13 mouse cellular contexts compared by ENCODE assay signal in genomic region chr10:83099669-83100068, GRCm38 (mm10).
A peak's percentile ranks its signal among the peaks of the same experiment; 100 is the strongest.
DNase-seq lines count a peak whose midpoint lies in the region; ATAC-seq and TF ChIP-seq lines count a peak whose summit lies in the region.
"Had no signal": no experiment of that assay in that cellular context is flagged by ENCODE, and none has a peak within 500 bp of the region (broad histone marks: within the 10 kb centered on the region; RNA-seq: fewer than 3 reads in every experiment).

No protein-coding gene starts in this region.

- no peak overlapping the region for H3K4me3 ChIP-seq in layer of hippocampus, adult 2 months
- H3K4me3 ChIP-seq in intestine, postnatal 0 days (ENCODE audit: low read depth, low read length), result no peak overlapping the region
- H3K4me3 ChIP-seq: liver, embryonic 15.5 days had no signal

- no peaks in the 10 kb centered on the region for H3K36me3 ChIP-seq in intestine, postnatal 0 days (ENCODE audit: control insufficient read depth, insufficient read depth)
- H3K36me3 ChIP-seq: liver, embryonic 15.5 days had no signal

- no peaks in the 10 kb centered on the region for H3K4me1 ChIP-seq in intestine, postnatal 0 days (replicated peaks; ENCODE audit: control insufficient read depth, insufficient read depth, low read length)

- no peak overlapping the region for H3K27ac ChIP-seq in layer of hippocampus, adult 2 months
- no peak overlapping the region for H3K27ac ChIP-seq in intestine, postnatal 0 days (ENCODE audit: low read depth, low read length)
- H3K27ac ChIP-seq: liver, embryonic 15.5 days had no signal

- H3K27me3 ChIP-seq in intestine, postnatal 0 days (replicated peaks; ENCODE audit: control insufficient read depth, insufficient read depth, low read length), result no peaks in the 10 kb centered on the region
- H3K27me3 ChIP-seq: liver, embryonic 15.5 days had no signal

- ATAC-seq in intestine, postnatal 0 days, result no peak
- no peak for ATAC-seq in activated CD4-positive, CD25-positive, alpha-beta regulatory T cell, adult 4 months

- peak; percentile 63 for TF ChIP-seq CTCF in layer of hippocampus, adult 2 months (conservative IDR thresholded peaks at IDR 0.05)
- peak; percentile 62 for TF ChIP-seq CTCF in intestine, postnatal 0 days (IDR thresholded peaks at IDR 0.05; ENCODE audit: low read depth)

- H3K9me3 ChIP-seq in intestine, postnatal 0 days (ENCODE audit: control insufficient read depth), result no peaks in the 10 kb centered on the region
- H3K9me3 ChIP-seq: liver, embryonic 15.5 days had no signal

- H3K9ac ChIP-seq in intestine, postnatal 0 days (ENCODE audit: low read depth, low read length), result no peak overlapping the region
- H3K9ac ChIP-seq: liver, embryonic 15.5 days had no signal

- H3K4me2 ChIP-seq in intestine, postnatal 0 days (replicated peaks; ENCODE audit: low read depth), result no peak overlapping the region
- H3K4me2 ChIP-seq: liver, embryonic 15.5 days had no signal

- DNase-seq in embryo, embryonic 10 days (ENCODE audit: low spot score), result peak; percentile 30
- no peak for DNase-seq in embryo, embryonic 10.5 days (ENCODE audit: low spot score)
- DNase-seq in layer of hippocampus, adult 2 months (ENCODE audit: low spot score in 2 of 2), result no peak
- DNase-seq in layer of hippocampus, postnatal 14 days (ENCODE audit: low spot score in 2 of 2), result no peak
- DNase-seq in A20 (ENCODE audit: low read depth, low spot score), result peak; percentile 30
- no peak for DNase-seq in cerebellum, postnatal 4 days (ENCODE audit: low spot score in 2 of 2)
- DNase-seq: B cell, adult 2 months; heart, adult 11 months; heart, postnatal 36 days; spleen, adult 18-20 months had no signal

- WGBS in intestine, postnatal 0 days, result 93% methylated on average over 3 of the region's 3 CpGs

Comparison
In these comparisons a context has a peak if more than half of its experiments do, and no peak if none do; other contexts are left out.
1. DNase-seq: peak in embryo, embryonic 10 days (single experiment) and A20 (single experiment); none in embryo, embryonic 10.5 days (single experiment), layer of hippocampus, adult 2 months (0 of 2), layer of hippocampus, postnatal 14 days (0 of 2) and cerebellum, postnatal 4 days (0 of 2).